Mouse (Mus musculus) liver, adult (tissue): Measurements from ENCODE around the gene Tbccd1.

Experiments used
- GATA4 ChIP-seq: IDR thresholded peaks from 2 replicates; pipeline ENCODE4 v1.6.1; 2014; ENCODE audit warnings: mild to moderate bottlenecking, low read length; ENCODE audit not compliant: insufficient replicate concordance

Gene Tbccd1

GRCm38 (mm10) chr16:22766738-22767211 is 90.7 kb downstream of the Tbccd1 start:
- TF ChIP-seq GATA4 = no peak

DNA sequence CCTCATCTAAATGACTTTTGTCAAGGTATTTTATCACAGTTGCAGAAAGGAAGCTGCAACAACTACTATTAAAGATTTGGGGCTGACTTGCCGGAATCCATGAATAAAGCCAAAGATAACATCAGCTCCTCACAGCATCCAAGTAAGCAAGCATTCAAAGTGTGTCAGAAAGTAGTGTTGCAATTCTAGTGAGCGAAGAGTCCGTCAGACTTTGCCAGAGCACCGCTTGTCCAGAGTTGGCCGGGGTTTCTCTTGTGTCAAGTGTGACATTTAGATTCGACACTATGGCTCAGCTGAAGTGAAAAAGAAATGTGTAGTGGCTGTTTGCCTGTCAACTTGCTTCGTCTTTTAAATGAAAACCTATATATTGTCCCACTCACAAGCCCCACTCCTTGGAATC is 91.9 kb downstream of the Tbccd1 start:
- TF ChIP-seq GATA4 = no peak
